Mouse (Mus musculus): ENCODE results near the gene Gm10487. TPM values are rescaled to one million over a fixed set of nuclear protein-coding genes. Genes with fewer than 3 reads are reported as not detected.

Gene Gm10487
- not detected in 2 replicates for polyA plus RNA-seq (2012; rRNA removed)

DNA sequence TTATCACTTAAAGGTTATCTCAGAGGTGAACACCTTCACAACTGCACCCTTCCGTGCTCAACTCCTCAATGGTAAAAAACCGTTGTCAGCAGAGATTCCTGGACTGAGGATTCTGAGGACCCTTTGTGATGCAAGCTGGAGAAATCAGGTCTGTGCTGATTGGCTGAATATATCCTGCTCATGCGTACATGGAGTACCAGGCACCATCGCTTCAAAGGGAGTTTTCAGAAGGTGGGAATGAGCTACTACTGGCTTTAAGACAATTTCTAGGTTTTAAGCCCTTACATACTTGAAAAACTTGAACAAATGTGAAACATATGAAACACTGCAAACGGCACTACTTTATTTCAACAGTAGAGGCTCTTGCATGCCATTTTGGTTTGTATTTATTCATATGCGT lies at the start of gene Gm10487:
Gm10487 (minus strand) TSS at position 101 of the 400 bp plus-strand sequence.

